Mouse (Mus musculus) megakaryocyte progenitor cell, adult 5-6 weeks (primary cell): ENCODE results near the gene Ccz1. TPM values are rescaled to one million over a fixed set of nuclear protein-coding genes. Genes with fewer than 3 reads are reported as not detected.

Experiments
- ATAC-seq: replicated peaks from 2 replicates; pipeline ENCODE4 v1.8.0; 2016; ENCODE audit warnings: mild to moderate bottlenecking, moderate TSS enrichment, inconsistent platforms; ENCODE audit not compliant: poor library complexity
- total RNA-seq, 2 experiments: library from RNA; stranded (forward) in 1 of 2; stranded (reverse) in 1 of 2; fragments of 157-497, 149-512 nt in 1 of 2; fragments of 200-1000 nt in 1 of 2; gene quantifications; 2 replicates each; pipeline versions ENCODE4 v1.2.3 to v1.2.4; 2015 to 2017

Gene Ccz1
- total RNA-seq, 2 experiments from 2014 or later = 105 to 120 TPM

GRCm38 (mm10) chr5:143948361-143948760 is 66.3 kb downstream of the Ccz1 start:
- ATAC-seq = no peak

- ATAC-seq = no peak
Measured at GRCm38 (mm10) chr5:143943231-143944125, 71.2 kb downstream of the Ccz1 start.

GRCm38 (mm10) chr5:143941588-143941987 is 73.1 kb downstream of the Ccz1 start:
- ATAC-seq = 0 out of 2 replicates have a peak, but pooled peaks have one; percentile 37

Other genes starting within 250 kb of the Ccz1 start
- 22.1 and 22.7 TPM in 2 replicates for gene Eif2ak1, start 197.1 kb downstream of the Ccz1 start, total RNA-seq (2015)
- 34.2 and 35.2 TPM in 2 replicates for gene Eif2ak1, start 197.1 kb downstream of the Ccz1 start, total RNA-seq (2017)
- not detected in 2 replicates for gene Ankrd61, start 117.2 kb downstream of the Ccz1 start, total RNA-seq (2015)
- not detected in 2 replicates for gene Ankrd61, start 117.2 kb downstream of the Ccz1 start, total RNA-seq (2017)
- 62.4 and 71.2 TPM in 2 replicates for gene Aimp2, start 105.0 kb downstream of the Ccz1 start, total RNA-seq (2015)
- gene Aimp2, start 105.0 kb downstream of the Ccz1 start, total RNA-seq (2017) = 74.0 and 86.7 TPM in 2 replicates
- 20.4 and 29.3 TPM in 2 replicates for gene Pms2, start 104.9 kb downstream of the Ccz1 start, total RNA-seq (2015)
- 26.5 and 38.3 TPM in 2 replicates for gene Pms2, start 104.9 kb downstream of the Ccz1 start, total RNA-seq (2017)
- gene Gm42421, start 86.7 kb downstream of the Ccz1 start, total RNA-seq (2015) = 1.2 and 1.5 TPM in 2 replicates
- gene Gm42421, start 86.7 kb downstream of the Ccz1 start, total RNA-seq (2017) = 0.64 TPM in 1 of 2 replicates, not detected in the other
- gene Rsph10b, start 81.8 kb downstream of the Ccz1 start, total RNA-seq (2015) = 0.32 TPM in 1 of 2 replicates, not detected in the other
- not detected in 2 replicates for gene Rsph10b, start 81.8 kb downstream of the Ccz1 start, total RNA-seq (2017)
- not detected in 2 replicates for gene Ocm, start 11.8 kb upstream of the Ccz1 start, total RNA-seq (2015)
- not detected in 2 replicates for gene Ocm, start 11.8 kb upstream of the Ccz1 start, total RNA-seq (2017)
- gene Lmtk2, start 85.6 kb upstream of the Ccz1 start, total RNA-seq (2015) = 8.2 and 9.6 TPM in 2 replicates
- 7.6 and 8.5 TPM in 2 replicates for gene Lmtk2, start 85.6 kb upstream of the Ccz1 start, total RNA-seq (2017)
- gene Bhlha15, start 175.4 kb upstream of the Ccz1 start, total RNA-seq (2015) = 1.3 and 2.4 TPM in 2 replicates
- gene Bhlha15, start 175.4 kb upstream of the Ccz1 start, total RNA-seq (2017) = 1.5 TPM in 2 replicates
- 2.0 and 2.3 TPM in 2 replicates for gene Tecpr1, start 208.7 kb upstream of the Ccz1 start, total RNA-seq (2015)
- 2.1 and 2.5 TPM in 2 replicates for gene Tecpr1, start 208.7 kb upstream of the Ccz1 start, total RNA-seq (2017)
- 23.8 and 25.6 TPM in 2 replicates for gene Bri3, start 229.6 kb upstream of the Ccz1 start, total RNA-seq (2015)
- gene Bri3, start 229.6 kb upstream of the Ccz1 start, total RNA-seq (2017) = 7.8 and 15.5 TPM in 2 replicates